Mouse (Mus musculus) hindbrain, postnatal 0 days (tissue): ENCODE results near the gene Epc2. TPM values are rescaled to one million over a fixed set of nuclear protein-coding genes. Genes with fewer than 3 reads are reported as not detected.

Experiments
- ATAC-seq: fragments of 200-750 bp; cut with Nextera tagmentation; 2 replicates; pipeline ENCODE4 v1.8.0; 2017; ENCODE audit warnings: mild to moderate bottlenecking, moderate TSS enrichment, moderate library complexity
- DNase-seq: peaks from one replicate; pipeline ENCODE4 v3.0.0-alpha.2; 2015; ENCODE audit warnings: low spot score
- H3K27ac ChIP-seq: fragments of 300-500 bp; sonication (generic); 2 replicates; pipeline ENCODE4 v1.5.1; 2014; ENCODE audit warnings: mild to moderate bottlenecking
- H3K27me3 ChIP-seq: fragments of 300-500 bp; sonication (generic); 2 replicates; pipeline ENCODE4 v1.6.1; 2014; ENCODE audit warnings: low read length, mixed read lengths; ENCODE audit not compliant: insufficient read depth
- H3K36me3 ChIP-seq: fragments of 300-500 bp; sonication (generic); 2 replicates; pipeline ENCODE4 v1.6.1; 2014; ENCODE audit warnings: low read length, mixed read lengths; ENCODE audit not compliant: insufficient read depth
- H3K4me1 ChIP-seq: fragments of 300-500 bp; sonication (generic); 2 replicates; pipeline ENCODE4 v1.6.1; 2014; ENCODE audit warnings: antibody characterized with exemption, low read length, mixed read lengths; ENCODE audit not compliant: insufficient read depth
- H3K4me2 ChIP-seq: fragments of 300-500 bp; sonication (generic); 2 replicates; pipeline ENCODE4 v1.6.1; 2014; ENCODE audit warnings: low read depth, mild to moderate bottlenecking, low read length, moderate library complexity, mixed read lengths
- H3K4me3 ChIP-seq: fragments of 300-500 bp; sonication (generic); 2 replicates; pipeline ENCODE4 v1.5.1; 2014; ENCODE audit warnings: low read length
- H3K9ac ChIP-seq: fragments of 300-500 bp; sonication (generic); replicated peaks from 2 replicates; pipeline ENCODE4 v1.6.1; 2014; ENCODE audit warnings: mild to moderate bottlenecking, low read length, moderate library complexity, mixed read lengths
- H3K9me3 ChIP-seq: fragments of 300-500 bp; sonication (generic); 2 replicates; pipeline ENCODE4 v1.6.1; 2016; ENCODE audit warnings: low read length, mixed read lengths
- CTCF ChIP-seq: IDR thresholded peaks from 2 replicates; pipeline ENCODE4 v1.5.1; 2016; ENCODE audit warnings: antibody characterized with exemption, control low read depth, low read depth
- WGBS: fragments of 180-500 bp; shearing (Covaris S2); extraction: QIAGEN DNeasy Blood & Tissue Kit; methylation state at CpG from one replicate; pipeline ENCODE4 v1.1.7; 2014; 5-methylcytosine and 5-hydroxymethylcytosine counted together
- polyA plus RNA-seq: library from polyadenylated mRNA; unstranded; fragments of >200 nt; fragmentation: Nextera tagmentation; extraction: Ambion mirVana; gene quantifications from 2 replicates; pipeline ENCODE4 v1.2.1, GENCODE M21; 2015
- total RNA-seq: library from RNA; depleted of rRNA; stranded (reverse); fragments of >200 nt; gene quantifications from 2 replicates; pipeline ENCODE4 v1.2.3, GENCODE M21; 2014

Epc2 gene
- total and polyA plus RNA-seq, 2 experiments from 2014 or later: 7.8 to 28.6 TPM

GRCm38 (mm10) chr2:49573282-49573681 lies 122.0 kb downstream of the Epc2 start:
- Histone ChIP-seq H3K27me3 (no peaks in the 10 kb centered on the region), H3K36me3 (no peaks in the 10 kb centered on the region), H3K9ac (no peak overlapping the region), H3K9me3 (no peaks in the 10 kb centered on the region), H3K4me3 (no peak overlapping the region), H3K4me2 (no peak overlapping the region), H3K27ac (no peak overlapping the region), H3K4me1 (0 out of 2 replicates have a peak, but pooled peaks cover 3% of the 10 kb centered on the region)
- DNase-seq: no peak
- ATAC-seq: no peak
- 66% methylated on average over 3 of the region's 3 CpGs for WGBS
- TF ChIP-seq CTCF: no peak

- Histone ChIP-seq H3K36me3 (no peaks in the 10 kb centered on the region), H3K9ac (no peak overlapping the region), H3K4me3 (no peak overlapping the region), H3K27me3 (no peaks in the 10 kb centered on the region), H3K27ac (no peak overlapping the region), H3K4me2 (no peak overlapping the region), H3K9me3 (no peaks in the 10 kb centered on the region), H3K4me1 (no peaks in the 10 kb centered on the region)
- WGBS: 70% methylated on average over 3 of the region's 3 CpGs
- TF ChIP-seq CTCF: no peak
- ATAC-seq (0 out of 2 replicates have a peak, but pooled peaks have one; percentile 18), DNase-seq (peak; percentile 64)
Observed at GRCm38 (mm10) chr2:49580585-49580984, 129.3 kb downstream of the Epc2 start.

GRCm38 (mm10) chr2:49582546-49582945 lies 131.3 kb downstream of the Epc2 start:
- no peak overlapping the region for H3K4me3 ChIP-seq
- TF ChIP-seq CTCF: no peak
- H3K9ac ChIP-seq: no peak overlapping the region
- no peak overlapping the region for H3K27ac ChIP-seq
- H3K9me3 ChIP-seq: no peaks in the 10 kb centered on the region
- DNase-seq (no peak), ATAC-seq (no peak)
- no peak overlapping the region for H3K4me2 ChIP-seq
- H3K27me3 ChIP-seq: no peaks in the 10 kb centered on the region
- 68% methylated on average over 5 of the region's 5 CpGs for WGBS
- H3K4me1 ChIP-seq: no peaks in the 10 kb centered on the region
- H3K36me3 ChIP-seq: no peaks in the 10 kb centered on the region

GRCm38 (mm10) chr2:49583311-49583710 lies 132.0 kb downstream of the Epc2 start:
- ATAC-seq: no peak
- no peak overlapping the region for H3K9ac ChIP-seq
- no peaks in the 10 kb centered on the region for H3K27me3 ChIP-seq
- H3K4me1 ChIP-seq: no peaks in the 10 kb centered on the region
- no peaks in the 10 kb centered on the region for H3K9me3 ChIP-seq
- no peak for DNase-seq
- no peak overlapping the region for H3K4me3 ChIP-seq
- no peak overlapping the region for H3K27ac ChIP-seq
- 93% methylated on average over 2 of the region's 2 CpGs for WGBS
- H3K36me3 ChIP-seq: no peaks in the 10 kb centered on the region
- no peak for TF ChIP-seq CTCF
- H3K4me2 ChIP-seq: no peak overlapping the region

- H3K4me1 ChIP-seq: no peaks in the 10 kb centered on the region
- H3K4me3 ChIP-seq: no peak overlapping the region
- DNase-seq: no peak
- no peaks in the 10 kb centered on the region for H3K9me3 ChIP-seq
- 76% methylated on average over 5 of the region's 5 CpGs for WGBS
- no peaks in the 10 kb centered on the region for H3K36me3 ChIP-seq
- no peak overlapping the region for H3K4me2 ChIP-seq
- no peak for TF ChIP-seq CTCF
- no peak for ATAC-seq
- no peak overlapping the region for H3K27ac ChIP-seq
- no peaks in the 10 kb centered on the region for H3K27me3 ChIP-seq
- H3K9ac ChIP-seq: no peak overlapping the region
Observed at GRCm38 (mm10) chr2:49590450-49590849, 139.2 kb downstream of the Epc2 start.

- no peak for TF ChIP-seq CTCF
- DNase-seq: no peak
- Histone ChIP-seq H3K27me3 (no peaks in the 10 kb centered on the region), H3K4me1 (no peaks in the 10 kb centered on the region), H3K4me2 (no peak overlapping the region), H3K9ac (no peak overlapping the region), H3K4me3 (no peak overlapping the region), H3K36me3 (no peaks in the 10 kb centered on the region), H3K9me3 (no peaks in the 10 kb centered on the region), H3K27ac (no peak overlapping the region)
- ATAC-seq: no peak
Observed at GRCm38 (mm10) chr2:49592926-49593325, 141.6 kb downstream of the Epc2 start.

- ATAC-seq: no peak
- H3K4me2 ChIP-seq: no peak overlapping the region
- peaks cover 2% of the 10 kb centered on the region; the same call in 1 of the 2 replicates for H3K4me1 ChIP-seq
- H3K36me3 ChIP-seq: no peaks in the 10 kb centered on the region
- WGBS: 81% methylated on average over 7 of the region's 7 CpGs
- DNase-seq: no peak
- no peak overlapping the region for H3K9ac ChIP-seq
- H3K9me3 ChIP-seq: no peaks in the 10 kb centered on the region
- no peak overlapping the region for H3K27ac ChIP-seq
- H3K4me3 ChIP-seq: no peak overlapping the region
- no peaks in the 10 kb centered on the region for H3K27me3 ChIP-seq
- TF ChIP-seq CTCF: no peak
Observed at GRCm38 (mm10) chr2:49594886-49595285, 143.6 kb downstream of the Epc2 start.
